24 mouse cellular contexts compared by ENCODE assay signal in genomic region chr5:51830551-51830950, GRCm38 (mm10).
DNase-seq lines count a peak whose midpoint lies in the region; ATAC-seq and TF ChIP-seq lines count a peak whose summit lies in the region.
"Had no signal": no experiment of that assay in that cellular context is flagged by ENCODE, and none has a peak within 500 bp of the region (broad histone marks: within the 10 kb centered on the region; RNA-seq: fewer than 3 reads in every experiment).

No protein-coding gene starts in this region.

- TF ChIP-seq CTCF in layer of hippocampus, adult 2 months (conservative IDR thresholded peaks at IDR 0.05) = no peak

- DNase-seq in frontal cortex, adult 2 months (ENCODE audit: extremely low spot score in 1 of 2, low spot score in 1 of 2) = no peak
- peak; percentile 8 for DNase-seq in left cerebral cortex, postnatal 4 days
- no peak for DNase-seq in left cerebral cortex, adult 9 months (ENCODE audit: low spot score in 2 of 2)
- DNase-seq in layer of hippocampus, adult 2 months (ENCODE audit: low spot score in 2 of 2) = peak; percentile 27 to 33
- DNase-seq in layer of hippocampus, postnatal 14 days (ENCODE audit: low spot score in 2 of 2) = peak; percentile 12 to 14
- no peak for DNase-seq in urinary bladder, postnatal 14 days (ENCODE audit: low spot score)
- DNase-seq: adrenal gland, postnatal 36 days; B cell, adult 2 months; forebrain, postnatal 0 days; gastrocnemius, postnatal 36 days; heart, postnatal 36 days; kidney, adult 18-20 months; lung, postnatal 36 days; midbrain, embryonic 14.5 days; right cerebral cortex, postnatal 14 days had no signal

- H3K4me3 ChIP-seq in layer of hippocampus, adult 2 months = no peak overlapping the region
- H3K4me3 ChIP-seq: forebrain, embryonic 10.5 days; heart, embryonic 15.5 days; hindbrain, embryonic 13.5 days; lung, embryonic 15.5 days; megakaryocyte, embryonic 14.5 days had no signal

- intact Hi-C loops in left cerebral cortex, postnatal 4 days (cut with DNase I) = no loop called here

- H3K27ac ChIP-seq in layer of hippocampus, adult 2 months = no peak overlapping the region
- H3K27ac ChIP-seq: forebrain, embryonic 10.5 days; heart, embryonic 15.5 days; hindbrain, embryonic 13.5 days; kidney, postnatal 0 days; lung, embryonic 15.5 days had no signal

- peak; percentile 27; the same call in 1 of the 2 replicates for ATAC-seq in frontal cortex, adult (ENCODE audit: low TSS enrichment)
- ATAC-seq: forebrain, postnatal 0 days; inflammation-experienced regulatory T-cells, adult 6 months; Patski had no signal

Comparison
In these comparisons a context has a peak if more than half of its experiments do, and no peak if none do; other contexts are left out.
1. DNase-seq: peak in left cerebral cortex, postnatal 4 days (single experiment), layer of hippocampus, adult 2 months (2 of 2) and layer of hippocampus, postnatal 14 days (2 of 2); none in frontal cortex, adult 2 months (0 of 2), left cerebral cortex, adult 9 months (0 of 2) and urinary bladder, postnatal 14 days (single experiment).